In the genomic region with DNA sequence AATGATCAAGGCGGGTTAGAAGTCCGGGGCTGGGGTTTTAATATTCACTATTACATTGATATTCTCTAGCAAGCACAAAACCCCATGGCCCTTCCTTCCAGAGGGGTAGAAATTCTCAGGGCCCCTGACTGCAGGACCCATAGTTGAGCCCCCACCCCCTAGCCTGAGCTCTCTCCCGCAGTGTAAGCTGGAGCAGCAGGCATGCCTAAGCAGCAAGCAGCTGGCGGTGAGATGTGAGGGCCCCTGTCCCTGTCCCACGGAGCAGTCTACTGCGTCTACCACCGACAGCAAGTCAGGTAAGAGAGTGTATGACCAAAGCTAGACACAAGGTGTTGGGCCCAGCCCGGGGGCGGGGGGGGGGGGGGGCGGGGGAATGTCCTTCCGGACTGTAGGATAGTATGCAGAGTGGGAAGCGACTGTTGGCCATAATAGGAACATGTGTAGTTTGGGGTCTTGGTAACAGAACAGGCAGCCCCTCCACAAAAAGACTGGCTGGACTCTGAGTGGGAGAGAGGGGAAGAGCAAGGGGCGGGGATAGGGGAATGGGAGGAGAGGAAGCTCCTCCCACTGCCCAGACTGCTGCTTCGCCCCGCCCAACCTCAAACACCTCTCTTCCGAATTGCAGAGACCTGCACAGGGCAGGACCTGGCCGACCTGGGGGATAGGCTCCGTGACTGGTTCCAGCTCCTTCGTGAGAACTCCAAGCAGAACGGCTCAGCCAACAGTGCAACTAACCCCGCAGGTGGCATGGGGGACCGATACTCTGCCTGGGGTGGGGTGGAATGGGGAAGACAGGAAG, we compare ENCODE assay signal across 8 mouse cellular contexts. TPM values are rescaled to one million over a fixed set of nuclear protein-coding genes. Genes with fewer than 3 reads are reported as not detected.
DNase-seq lines count a peak whose midpoint lies in the region; ATAC-seq lines count a peak whose summit lies in the region.

No protein-coding gene starts in this region.

- DNase-seq in hindbrain, embryonic 11.5 days (ENCODE audit: low spot score): no peak
- DNase-seq in hindbrain, embryonic 14.5 days (ENCODE audit: low spot score): no peak
- DNase-seq in embryo, embryonic 10.5 days (ENCODE audit: low spot score): peak; percentile 62
- DNase-seq in intestine, embryonic 14.5 days (ENCODE audit: low spot score): peak; percentile 58
- DNase-seq in left cerebral cortex, postnatal 10 days (ENCODE audit: extremely low spot score in 1 of 2, low spot score in 2 of 2): no peak
- no peak for DNase-seq in frontal cortex, postnatal 25 days (ENCODE audit: low spot score in 2 of 2)
- DNase-seq in layer of hippocampus, postnatal 25 days (ENCODE audit: extremely low spot score in 1 of 2, low spot score in 1 of 2): no peak

- no peak overlapping the region for H3K4me2 ChIP-seq in hindbrain, embryonic 11.5 days (replicated peaks; ENCODE audit: low read depth, low read length)
- H3K4me2 ChIP-seq in hindbrain, embryonic 14.5 days (replicated peaks): no peak overlapping the region
- H3K4me2 ChIP-seq in intestine, embryonic 14.5 days (ENCODE audit: low read length): peak overlapping the region; percentile 22; the same call in 1 of the 2 replicates
- no peak overlapping the region for H3K4me2 ChIP-seq in midbrain, embryonic 15.5 days

- H3K4me1 ChIP-seq in hindbrain, embryonic 11.5 days (replicated peaks; ENCODE audit: control insufficient read depth, insufficient read depth, low read length): no peaks in the 10 kb centered on the region
- H3K4me1 ChIP-seq in hindbrain, embryonic 14.5 days (replicated peaks; ENCODE audit: control insufficient read depth, insufficient read depth, low read length): no peaks in the 10 kb centered on the region
- H3K4me1 ChIP-seq in intestine, embryonic 14.5 days (replicated peaks; ENCODE audit: control insufficient read depth, insufficient read depth, low read length): no peaks in the 10 kb centered on the region; the same call in 1 of the 2 replicates
- no peaks in the 10 kb centered on the region for H3K4me1 ChIP-seq in midbrain, embryonic 15.5 days

- 0 out of 2 replicates have a peak, but pooled peaks have one; percentile 33 for ATAC-seq in hindbrain, embryonic 11.5 days (ENCODE audit: low FRiP score)
- ATAC-seq in hindbrain, embryonic 14.5 days (ENCODE audit: low FRiP score): no peak
- peak; percentile 64; the same call in 1 of the 2 replicates for ATAC-seq in intestine, embryonic 14.5 days (replicated peaks; ENCODE audit: low FRiP score, low TSS enrichment, low read depth)
- ATAC-seq in midbrain, embryonic 15.5 days (replicated peaks): peak; percentile 27; the same call in 1 of the 2 replicates

- no peak overlapping the region for H3K4me3 ChIP-seq in hindbrain, embryonic 11.5 days (ENCODE audit: low read depth, low read length)
- no peak overlapping the region for H3K4me3 ChIP-seq in hindbrain, embryonic 14.5 days (replicated peaks; ENCODE audit: low read length)
- H3K4me3 ChIP-seq in intestine, embryonic 14.5 days (ENCODE audit: low read depth, low read length): no peak overlapping the region; the same call in 1 of the 2 replicates
- no peak overlapping the region for H3K4me3 ChIP-seq in midbrain, embryonic 15.5 days

- no peaks in the 10 kb centered on the region for H3K9me3 ChIP-seq in hindbrain, embryonic 11.5 days (ENCODE audit: control insufficient read depth, low read length)
- H3K9me3 ChIP-seq in hindbrain, embryonic 14.5 days (ENCODE audit: control insufficient read depth, low read length): no peaks in the 10 kb centered on the region
- H3K9me3 ChIP-seq in intestine, embryonic 14.5 days (ENCODE audit: control insufficient read depth, low read length): no peaks in the 10 kb centered on the region
- no peaks in the 10 kb centered on the region for H3K9me3 ChIP-seq in midbrain, embryonic 15.5 days

- intact Hi-C loops in left cerebral cortex, postnatal 10 days (cut with DNase I): no loop called here

- H3K27ac ChIP-seq in hindbrain, embryonic 11.5 days (ENCODE audit: low read depth, low read length): no peak overlapping the region
- no peak overlapping the region for H3K27ac ChIP-seq in hindbrain, embryonic 14.5 days
- no peak overlapping the region for H3K27ac ChIP-seq in intestine, embryonic 14.5 days (ENCODE audit: low read depth)
- no peak overlapping the region for H3K27ac ChIP-seq in midbrain, embryonic 15.5 days

- no peaks in the 10 kb centered on the region; the same call in 1 of the 2 replicates for H3K27me3 ChIP-seq in hindbrain, embryonic 11.5 days (ENCODE audit: control insufficient read depth, insufficient read depth, low read length)
- no peaks in the 10 kb centered on the region for H3K27me3 ChIP-seq in hindbrain, embryonic 14.5 days (ENCODE audit: control insufficient read depth, insufficient read depth, low read length)
- no peaks in the 10 kb centered on the region for H3K27me3 ChIP-seq in intestine, embryonic 14.5 days (replicated peaks; ENCODE audit: control insufficient read depth, insufficient read depth, low read length)
- no peaks in the 10 kb centered on the region for H3K27me3 ChIP-seq in midbrain, embryonic 15.5 days (replicated peaks)

- WGBS in hindbrain, embryonic 11.5 days: 27% methylated on average over 19 of the region's 22 CpGs
- 23% methylated on average over 19 of the region's 22 CpGs for WGBS in hindbrain, embryonic 14.5 days
- 24% methylated on average over 21 of the region's 22 CpGs for WGBS in intestine, embryonic 14.5 days
- WGBS in midbrain, embryonic 15.5 days: 21% methylated on average over 22 of the region's 22 CpGs

- no peaks in the 10 kb centered on the region; the same call in 1 of the 2 replicates for H3K36me3 ChIP-seq in hindbrain, embryonic 11.5 days (ENCODE audit: control insufficient read depth, insufficient read depth, low read length)
- peaks cover 74% of the 10 kb centered on the region for H3K36me3 ChIP-seq in hindbrain, embryonic 14.5 days (replicated peaks; ENCODE audit: control insufficient read depth, insufficient read depth)
- H3K36me3 ChIP-seq in intestine, embryonic 14.5 days (ENCODE audit: control insufficient read depth, insufficient read depth, low read length): no peaks in the 10 kb centered on the region
- H3K36me3 ChIP-seq in midbrain, embryonic 15.5 days (replicated peaks): peaks cover 39% of the 10 kb centered on the region

- H3K9ac ChIP-seq in hindbrain, embryonic 11.5 days (ENCODE audit: low read depth, low read length): no peak overlapping the region
- H3K9ac ChIP-seq in hindbrain, embryonic 14.5 days: no peak overlapping the region
- no peak overlapping the region for H3K9ac ChIP-seq in intestine, embryonic 14.5 days (ENCODE audit: low read length)
- no peak overlapping the region for H3K9ac ChIP-seq in midbrain, embryonic 15.5 days

RNA-seq across cellular contexts. Expression of a gene that starts 19.7 kb away (rescaled TPM):
- 19.2 and 19.3 TPM in 2 replicates for polyA plus RNA-seq in hindbrain, embryonic 11.5 days (2014; fragmentation: Nextera tagmentation; extraction: Ambion mirVana)
- 85.3 and 88.8 TPM in 2 replicates for polyA plus RNA-seq in hindbrain, embryonic 14.5 days (2014; fragmentation: Nextera tagmentation; extraction: Ambion mirVana)
- 3.1 and 3.7 TPM in 2 replicates for polyA plus RNA-seq in intestine, embryonic 14.5 days (2014; fragmentation: Nextera tagmentation; extraction: Ambion mirVana)
- 106 and 113 TPM in 2 replicates for polyA plus RNA-seq in midbrain, embryonic 15.5 days (2015; fragmentation: Nextera tagmentation; extraction: Ambion mirVana)
- total RNA-seq in left cerebral cortex, postnatal 10 days (2021): 100 to 1,000 TPM; 484 to 496 TPM
- 100 to 1,000 TPM; 509 to 518 TPM for total RNA-seq in layer of hippocampus, postnatal 25 days (2021)

Comparison
In these comparisons a context has a peak if more than half of its experiments do, and no peak if none do; other contexts are left out.
1. DNase-seq: peak in embryo, embryonic 10.5 days (single experiment) and intestine, embryonic 14.5 days (single experiment); none in hindbrain, embryonic 11.5 days (single experiment), hindbrain, embryonic 14.5 days (single experiment), left cerebral cortex, postnatal 10 days (0 of 2), frontal cortex, postnatal 25 days (0 of 2) and layer of hippocampus, postnatal 25 days (0 of 2).